Mouse (Mus musculus) forebrain, postnatal 0 days (tissue): Measurements from ENCODE around the gene Btbd19. TPM values are rescaled to one million over a fixed set of nuclear protein-coding genes. Genes with fewer than 3 reads are reported as not detected.

Source experiments
- ATAC-seq: fragments of 200-750 bp; cut with Nextera tagmentation; 2 replicates; pipeline ENCODE4 v1.8.0; 2017; ENCODE audit warnings: mild to moderate bottlenecking, moderate library complexity
- DNase-seq: peaks from one replicate; pipeline ENCODE4 v3.0.0-alpha.2; 2015
- H3K27ac ChIP-seq: fragments of 300-500 bp; sonication (generic); 2 replicates; pipeline ENCODE4 v1.5.1; 2014; ENCODE audit warnings: low read depth, mild to moderate bottlenecking, antibody characterized with exemption, low read length, moderate library complexity, mixed read lengths
- H3K27me3 ChIP-seq: fragments of 300-500 bp; sonication (generic); 2 replicates; pipeline ENCODE4 v1.6.1; 2014; ENCODE audit warnings: mild to moderate bottlenecking, low read length, mixed read lengths; ENCODE audit not compliant: insufficient read depth
- H3K36me3 ChIP-seq: fragments of 300-500 bp; sonication (generic); 2 replicates; pipeline ENCODE4 v1.6.1; 2014; ENCODE audit warnings: mild to moderate bottlenecking, moderate library complexity; ENCODE audit not compliant: insufficient read depth
- H3K4me1 ChIP-seq: fragments of 300-500 bp; sonication (generic); 2 replicates; pipeline ENCODE4 v1.6.1; 2014; ENCODE audit warnings: antibody characterized with exemption; ENCODE audit not compliant: insufficient read depth
- H3K4me2 ChIP-seq: fragments of 300-500 bp; sonication (generic); 2 replicates; pipeline ENCODE4 v1.6.1; 2014; ENCODE audit warnings: low read depth, mild to moderate bottlenecking, moderate library complexity
- H3K4me3 ChIP-seq: fragments of 300-500 bp; sonication (generic); 2 replicates; pipeline ENCODE4 v1.5.1; 2014; ENCODE audit warnings: low read depth, low read length, mixed read lengths
- H3K9ac ChIP-seq: fragments of 300-500 bp; sonication (generic); 2 replicates; pipeline ENCODE4 v1.6.1; 2014; ENCODE audit warnings: mild to moderate bottlenecking
- H3K9me3 ChIP-seq: fragments of 300-500 bp; sonication (generic); 2 replicates; pipeline ENCODE4 v1.6.1; 2016; ENCODE audit warnings: low read length
- CTCF ChIP-seq: sonication (generic); IDR thresholded peaks from 2 replicates; pipeline ENCODE4 v1.5.1; 2016; ENCODE audit warnings: antibody characterized with exemption, control low read depth, low read depth
- WGBS: fragments of 180-500 bp; shearing (Covaris S2); extraction: QIAGEN DNeasy Blood & Tissue Kit; methylation state at CpG from one replicate; pipeline ENCODE4 v1.1.7; 2014; 5-methylcytosine and 5-hydroxymethylcytosine counted together
- polyA plus RNA-seq: library from polyadenylated mRNA; unstranded; fragments of >200 nt; fragmentation: Nextera tagmentation; extraction: Ambion mirVana; gene quantifications from 2 replicates; pipeline ENCODE4 v1.2.1, GENCODE M21; 2015
- total RNA-seq: library from RNA; depleted of rRNA; stranded (reverse); fragments of >200 nt; gene quantifications from 2 replicates; pipeline ENCODE4 v1.2.3, GENCODE M21; 2014

Gene Btbd19
- total and polyA plus RNA-seq, 2 experiments from 2014 or later, result 6.0 to 11.4 TPM

- no peaks in the 10 kb centered on the region for H3K27me3 ChIP-seq
- peaks cover 14% of the 10 kb centered on the region for H3K4me1 ChIP-seq
- peaks cover 11% of the 10 kb centered on the region for H3K36me3 ChIP-seq
- H3K4me2 ChIP-seq, result no peak overlapping the region
- H3K9ac ChIP-seq, result no peak overlapping the region
- TF ChIP-seq CTCF, result no peak
- H3K27ac ChIP-seq, result no peak overlapping the region
- ATAC-seq (no peak), DNase-seq (no peak)
- 88% methylated on average over 3 of the region's 3 CpGs for WGBS
- H3K4me3 ChIP-seq, result no peak overlapping the region
- no peaks in the 10 kb centered on the region for H3K9me3 ChIP-seq
Observed at GRCm38 (mm10) chr4:117124218-117124517, 1.4 kb downstream of the Btbd19 start.

GRCm38 (mm10) chr4:117123546-117124217 lies 1.8 kb downstream of the Btbd19 start:
- no peak overlapping the region for H3K4me2 ChIP-seq
- 88% methylated on average over 7 of the region's 9 CpGs for WGBS

GRCm38 (mm10) chr4:117122209-117122608 lies 3.3 kb downstream of the Btbd19 start:
- Histone ChIP-seq H3K36me3 (no peaks in the 10 kb centered on the region), H3K9ac (no peak overlapping the region), H3K9me3 (no peaks in the 10 kb centered on the region), H3K4me2 (no peak overlapping the region), H3K4me3 (no peak overlapping the region), H3K27me3 (no peaks in the 10 kb centered on the region), H3K27ac (no peak overlapping the region), H3K4me1 (peaks cover 14% of the 10 kb centered on the region)
- ATAC-seq (no peak), DNase-seq (no peak)
- WGBS, result 64% methylated on average over 4 of the region's 4 CpGs
- TF ChIP-seq CTCF, result no peak

More at GRCm38 (mm10) chr4:117123546-117124217, 1.8 kb downstream of the Btbd19 start:
- Histone ChIP-seq H3K9me3 (no peaks in the 10 kb centered on the region), H3K4me1 (peaks cover 14% of the 10 kb centered on the region), H3K27me3 (no peaks in the 10 kb centered on the region), H3K27ac (no peak overlapping the region), H3K4me3 (no peak overlapping the region), H3K36me3 (peaks cover 8% of the 10 kb centered on the region), H3K9ac (no peak overlapping the region)
- DNase-seq, result no peak
- TF ChIP-seq CTCF, result no peak
- no peak for ATAC-seq

- TF ChIP-seq CTCF, result peak; percentile 89
- Histone ChIP-seq H3K4me2 (peak overlapping the region; percentile 99), H3K9ac (peak overlapping the region; percentile 73), H3K4me1 (peaks cover 13% of the 10 kb centered on the region), H3K36me3 (no peaks in the 10 kb centered on the region), H3K4me3 (peak overlapping the region; percentile 66), H3K27ac (peak overlapping the region; percentile 94), H3K9me3 (no peaks in the 10 kb centered on the region), H3K27me3 (no peaks in the 10 kb centered on the region)
- WGBS, result 2% methylated on average over 69 of the region's 69 CpGs
- DNase-seq (peak; percentile 96), ATAC-seq (peak; percentile 98)
Observed at GRCm38 (mm10) chr4:117120445-117121414, 4.8 kb downstream of the Btbd19 start.

DNA sequence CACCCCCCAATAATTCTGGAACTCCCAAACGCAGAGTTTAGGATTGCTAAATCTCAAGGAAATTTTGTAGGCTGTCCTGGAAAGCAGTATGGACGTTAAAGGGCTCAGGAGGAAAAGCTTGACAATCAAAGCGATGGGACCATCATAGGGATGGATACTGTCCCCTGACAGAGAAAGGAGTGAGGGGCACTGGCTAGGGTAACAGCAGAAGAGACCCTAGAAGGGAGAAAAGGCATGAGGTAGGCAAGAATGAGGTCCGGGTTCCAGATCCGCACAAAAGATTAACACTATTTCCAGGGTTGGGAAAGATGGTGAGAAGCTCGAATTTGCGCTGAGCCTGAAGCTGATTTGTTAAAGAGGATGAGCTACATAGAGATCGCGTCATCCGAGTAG lies 5.5 kb downstream of the Btbd19 start:
- TF ChIP-seq CTCF, result no peak
- peaks cover 6% of the 10 kb centered on the region for H3K4me1 ChIP-seq
- DNase-seq (no peak), ATAC-seq (no peak)
- peak overlapping the region; percentile 73 for H3K9ac ChIP-seq
- H3K27ac ChIP-seq, result peak overlapping the region; percentile 94
- no peaks in the 10 kb centered on the region for H3K27me3 ChIP-seq
- peak overlapping the region; percentile 66 for H3K4me3 ChIP-seq
- peak overlapping the region; percentile 99 for H3K4me2 ChIP-seq
- H3K9me3 ChIP-seq, result no peaks in the 10 kb centered on the region
- H3K36me3 ChIP-seq, result no peaks in the 10 kb centered on the region
- WGBS, result 7% methylated on average over 10 of the region's 10 CpGs

DNA sequence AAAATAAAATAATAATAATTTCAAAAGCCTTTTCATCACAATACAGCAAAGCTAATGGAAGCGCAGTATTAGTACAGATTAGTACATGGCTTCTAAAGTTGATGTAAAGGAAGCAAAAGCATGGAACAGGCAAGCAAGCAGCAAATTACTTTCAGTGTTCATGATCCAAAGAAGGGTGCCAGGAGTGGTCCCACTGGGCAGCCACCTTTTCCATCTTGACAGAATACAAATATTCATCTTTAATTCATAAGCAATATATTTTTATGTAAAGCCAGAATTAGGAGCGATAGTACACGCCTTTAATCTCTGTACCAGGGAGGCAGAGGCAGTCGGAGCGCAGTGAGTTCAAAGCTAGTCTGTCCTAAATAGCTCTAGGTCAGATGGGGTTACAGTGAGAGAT lies 5.9 kb downstream of the Btbd19 start:
- 0 out of 2 replicates have a peak, but pooled peaks cover 3% of the 10 kb centered on the region for H3K4me1 ChIP-seq
- 78% methylated on average over 5 of the region's 5 CpGs for WGBS
- peak overlapping the region; percentile 94 for H3K27ac ChIP-seq
- H3K36me3 ChIP-seq, result peaks cover 4% of the 10 kb centered on the region; the same call in 1 of the 2 replicates
- no peak for TF ChIP-seq CTCF
- H3K9me3 ChIP-seq, result no peaks in the 10 kb centered on the region
- DNase-seq (peak; percentile 10), ATAC-seq (no peak)
- H3K4me2 ChIP-seq, result peak overlapping the region; percentile 99
- H3K4me3 ChIP-seq, result peak overlapping the region; percentile 66
- peak overlapping the region; percentile 73 for H3K9ac ChIP-seq
- H3K27me3 ChIP-seq, result no peaks in the 10 kb centered on the region

- Histone ChIP-seq H3K4me2 (no peak overlapping the region), H3K36me3 (peaks cover 5% of the 10 kb centered on the region; the same call in 1 of the 2 replicates), H3K27ac (no peak overlapping the region), H3K27me3 (no peaks in the 10 kb centered on the region), H3K9ac (no peak overlapping the region), H3K4me3 (no peak overlapping the region), H3K9me3 (no peaks in the 10 kb centered on the region), H3K4me1 (0 out of 2 replicates have a peak, but pooled peaks cover 3% of the 10 kb centered on the region)
- WGBS, result 94% methylated on average over 7 of the region's 7 CpGs
- no peak for TF ChIP-seq CTCF
- no peak for ATAC-seq
- no peak for DNase-seq
Observed at GRCm38 (mm10) chr4:117117931-117118330, 7.6 kb downstream of the Btbd19 start.
